Mouse (Mus musculus) limb, embryonic 11.5 days (tissue): ENCODE results near the gene Usp5. TPM values are rescaled to one million over a fixed set of nuclear protein-coding genes. Genes with fewer than 3 reads are reported as not detected.

Experiments
- ATAC-seq: fragments of 200-750 bp; cut with Nextera tagmentation; 2 replicates; pipeline ENCODE4 v1.8.0; 2017; ENCODE audit warnings: low read depth; ENCODE audit not compliant: insufficient number of reproducible peaks, low FRiP score, low TSS enrichment
- DNase-seq: peaks from one replicate; pipeline ENCODE4 v3.0.0-alpha.2; 2015; ENCODE audit warnings: low spot score
- H3K27ac ChIP-seq: fragments of 300-500 bp; sonication (generic); replicated peaks from 2 replicates; pipeline ENCODE4 v1.5.1; 2014; ENCODE audit warnings: low read depth, mild to moderate bottlenecking, low read length
- H3K27me3 ChIP-seq: fragments of 300-500 bp; sonication (generic); 2 replicates; pipeline ENCODE4 v1.6.1; 2014; ENCODE audit warnings: mild to moderate bottlenecking, low read length, mixed read lengths; ENCODE audit not compliant: control insufficient read depth, insufficient read depth
- H3K36me3 ChIP-seq: fragments of 300-500 bp; sonication (generic); 2 replicates; pipeline ENCODE4 v1.6.1; 2014; ENCODE audit warnings: mild to moderate bottlenecking, low read length, moderate library complexity, mixed read lengths; ENCODE audit not compliant: control insufficient read depth, insufficient read depth
- H3K4me1 ChIP-seq: fragments of 300-500 bp; sonication (generic); 2 replicates; pipeline ENCODE4 v1.6.1; 2014; ENCODE audit warnings: low read length, mixed read lengths; ENCODE audit not compliant: control insufficient read depth, insufficient read depth
- H3K4me2 ChIP-seq: fragments of 300-500 bp; sonication (generic); 2 replicates; pipeline ENCODE4 v1.6.1; 2014; ENCODE audit warnings: low read depth, mild to moderate bottlenecking, moderate library complexity; ENCODE audit not compliant: severe bottlenecking
- H3K4me3 ChIP-seq: fragments of 300-500 bp; sonication (generic); 2 replicates; pipeline ENCODE4 v1.5.1; 2014; ENCODE audit warnings: low read depth, low read length
- H3K9ac ChIP-seq: fragments of 300-500 bp; sonication (generic); 2 replicates; pipeline ENCODE4 v1.6.1; 2014; ENCODE audit warnings: mild to moderate bottlenecking, low read length
- H3K9me3 ChIP-seq: fragments of 300-500 bp; sonication (generic); 2 replicates; pipeline ENCODE4 v1.6.1; 2016; ENCODE audit warnings: low read length; ENCODE audit not compliant: control insufficient read depth
- WGBS: fragments of 180-500 bp; shearing (Covaris S2); extraction: QIAGEN DNeasy Blood & Tissue Kit; methylation state at CpG from one replicate; pipeline ENCODE4 v1.1.7; 2014; 5-methylcytosine and 5-hydroxymethylcytosine counted together
- polyA plus RNA-seq: library from polyadenylated mRNA; unstranded; fragments of >200 nt; fragmentation: Nextera tagmentation; extraction: Ambion mirVana; gene quantifications from 2 replicates; pipeline ENCODE4 v1.2.1, GENCODE M21; 2014

Gene Usp5
- polyA plus RNA-seq, 1 experiment from 2014 or later, result 152 TPM

DNA sequence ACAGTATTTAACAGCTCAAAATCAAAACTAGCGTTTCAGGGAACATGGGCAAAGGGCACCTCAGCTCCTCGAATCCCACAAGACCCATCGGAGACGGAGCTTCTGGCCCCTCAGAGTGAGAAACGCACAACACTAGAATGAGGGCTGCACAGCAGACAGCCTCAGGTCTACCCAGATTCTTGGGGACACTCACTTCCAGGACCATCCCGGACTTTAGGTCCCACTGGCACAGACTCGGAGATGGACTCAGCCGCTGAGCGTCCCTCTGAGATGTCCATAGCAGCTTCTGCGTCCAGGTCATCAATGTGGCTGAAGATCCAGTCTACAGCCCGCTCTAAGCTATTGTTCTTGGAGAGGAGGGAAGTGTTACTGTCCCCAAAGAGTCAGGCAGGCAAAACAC lies 12.2 kb downstream of the Usp5 start:
- Histone ChIP-seq H3K9ac (no peak overlapping the region), H3K4me2 (no peak overlapping the region), H3K36me3 (peaks cover 43% of the 10 kb centered on the region), H3K27me3 (no peaks in the 10 kb centered on the region), H3K4me3 (no peak overlapping the region), H3K4me1 (peaks cover 11% of the 10 kb centered on the region; the same call in 1 of the 2 replicates), H3K9me3 (no peaks in the 10 kb centered on the region), H3K27ac (no peak overlapping the region)
- 98% methylated on average over 11 of the region's 11 CpGs for WGBS
- DNase-seq (no peak), ATAC-seq (no peak)

DNA sequence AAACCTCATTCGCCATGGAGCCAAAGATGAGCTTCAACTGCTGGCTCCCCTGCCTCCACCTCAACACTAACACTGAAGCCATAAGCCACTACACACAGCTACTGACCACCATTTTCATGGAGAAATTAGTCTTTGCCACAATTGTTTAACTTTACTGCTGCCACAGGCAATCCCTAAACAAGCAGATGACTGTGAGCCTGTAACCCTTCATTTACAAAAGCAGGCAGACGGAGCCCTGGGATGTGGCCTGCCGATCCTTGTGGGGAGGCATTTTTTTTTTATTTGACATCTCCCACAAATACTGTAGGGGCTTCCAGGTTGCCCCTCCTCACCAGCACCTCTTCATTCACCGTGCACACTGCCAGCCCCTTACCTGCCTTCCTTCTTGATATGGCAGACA lies 12.7 kb downstream of the Usp5 start:
- no peak for ATAC-seq
- Histone ChIP-seq H3K27me3 (no peaks in the 10 kb centered on the region), H3K4me1 (peaks cover 12% of the 10 kb centered on the region; the same call in 1 of the 2 replicates), H3K36me3 (peaks cover 44% of the 10 kb centered on the region), H3K4me3 (no peak overlapping the region), H3K4me2 (no peak overlapping the region), H3K9ac (no peak overlapping the region), H3K27ac (no peak overlapping the region), H3K9me3 (no peaks in the 10 kb centered on the region)
- DNase-seq, result no peak
- 92% methylated on average over 4 of the region's 4 CpGs for WGBS

DNA sequence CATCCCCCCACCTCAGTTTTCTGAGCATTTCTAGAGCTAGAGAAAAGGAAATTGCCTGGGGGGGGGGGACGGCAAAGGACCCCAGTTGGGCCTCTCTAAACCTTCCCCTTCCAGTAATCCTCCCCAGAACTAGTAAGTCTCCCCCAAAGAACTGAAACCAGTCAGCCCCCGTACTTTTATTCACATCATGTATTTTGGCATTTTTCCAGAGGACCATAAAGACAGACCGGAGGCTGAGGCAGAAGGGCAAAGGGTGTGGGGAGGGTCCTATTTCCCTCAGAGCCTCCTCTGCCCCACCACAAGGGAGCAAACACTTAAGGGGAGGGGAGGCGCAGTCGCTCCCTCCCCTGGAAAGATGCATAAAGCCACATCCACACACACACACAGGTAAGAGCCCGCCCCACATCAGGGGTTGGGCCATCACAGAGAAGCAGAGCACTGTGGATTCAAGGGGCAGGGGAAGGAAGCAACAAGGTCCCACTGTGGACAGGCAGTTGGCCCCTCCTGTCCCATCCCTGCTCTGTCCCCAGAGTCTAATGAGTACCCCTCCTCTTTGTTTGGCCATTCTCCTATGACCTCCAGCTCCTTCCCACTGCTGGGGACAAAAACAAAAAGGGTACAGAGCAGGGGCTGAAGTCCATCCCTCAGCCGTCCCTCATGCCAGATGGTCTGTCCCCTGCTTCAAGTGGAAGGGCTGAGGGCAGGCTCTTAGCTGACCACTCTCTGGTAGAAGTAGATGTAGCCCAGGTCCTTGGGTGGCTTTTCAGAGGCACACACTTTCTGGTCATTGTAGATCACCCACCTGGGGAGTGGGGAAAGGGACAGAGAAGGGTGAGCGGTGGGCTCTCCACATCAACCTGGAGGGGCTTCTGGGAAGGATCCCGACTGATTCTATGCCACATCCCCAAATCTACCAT lies 14.2 kb downstream of the Usp5 start:
- WGBS, result 71% methylated on average over 9 of the region's 9 CpGs
- Histone ChIP-seq H3K27me3 (no peaks in the 10 kb centered on the region), H3K9ac (no peak overlapping the region), H3K36me3 (peaks cover 38% of the 10 kb centered on the region), H3K4me2 (no peak overlapping the region; the same call in 1 of the 2 replicates), H3K4me1 (peaks cover 12% of the 10 kb centered on the region; the same call in 1 of the 2 replicates), H3K27ac (no peak overlapping the region), H3K4me3 (no peak overlapping the region), H3K9me3 (no peaks in the 10 kb centered on the region)
- DNase-seq, result no peak
- no peak for ATAC-seq

DNA sequence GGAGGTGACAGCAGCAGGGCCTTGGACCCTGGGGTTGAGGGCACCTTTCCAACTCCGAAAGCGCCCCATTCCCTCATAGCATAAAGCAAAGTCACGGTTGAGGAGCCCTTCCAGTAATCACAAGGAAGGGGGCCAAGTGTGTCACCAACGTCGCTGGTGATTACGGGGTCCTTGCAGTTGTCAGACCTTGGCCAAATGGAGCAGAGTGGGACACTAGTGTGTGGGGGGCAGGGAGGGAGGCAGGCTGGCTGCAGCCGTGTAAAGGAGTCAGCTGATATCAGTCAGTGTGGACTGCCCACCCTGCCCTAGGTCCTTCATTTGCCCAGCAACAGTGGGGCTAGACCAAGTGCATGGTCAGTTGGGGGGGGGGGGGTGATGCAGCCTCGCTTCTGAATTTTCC lies 14.8 kb downstream of the Usp5 start:
- Histone ChIP-seq H3K4me1 (peaks cover 16% of the 10 kb centered on the region; the same call in 1 of the 2 replicates), H3K4me2 (peak overlapping the region; percentile 82), H3K36me3 (peaks cover 32% of the 10 kb centered on the region), H3K27me3 (no peaks in the 10 kb centered on the region), H3K4me3 (peak overlapping the region; percentile 91), H3K27ac (no peak overlapping the region), H3K9me3 (no peaks in the 10 kb centered on the region), H3K9ac (no peak overlapping the region)
- 34% methylated on average over 8 of the region's 8 CpGs for WGBS
- DNase-seq (no peak), ATAC-seq (peak; percentile 45; the same call in 1 of the 2 replicates)

DNA sequence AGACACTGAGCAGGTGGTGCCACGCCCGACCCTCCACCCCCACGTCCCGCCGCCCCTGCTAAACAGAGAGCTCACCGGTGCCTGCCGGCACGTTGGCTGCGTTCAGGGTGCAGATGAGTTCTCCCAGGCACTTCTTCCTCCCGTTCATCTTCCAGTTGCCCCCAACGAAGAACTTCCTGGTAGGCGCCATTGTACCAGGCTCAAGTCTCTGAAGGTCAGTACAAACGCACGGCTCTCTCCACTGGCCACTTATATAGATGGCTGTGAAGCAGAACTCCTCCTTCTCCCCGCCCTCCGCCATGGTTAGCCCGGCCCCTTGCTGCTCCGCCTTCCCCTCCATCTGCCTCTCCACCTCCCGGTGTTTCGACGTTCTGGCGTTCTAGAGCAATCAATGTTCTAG lies 15.4 kb downstream of the Usp5 start, which contains the start of gene Tpi1:
TSS of gene Tpi1 (minus strand) at position 364 of the 400 bp plus-strand sequence.
- Histone ChIP-seq H3K4me2 (peak within 1 kb of the TSS; percentile 82), H3K4me1 (peaks cover 16% of the 10 kb centered on the region; the same call in 1 of the 2 replicates), H3K4me3 (peak within 1 kb of the TSS; percentile 91), H3K9me3 (no peaks in the 10 kb centered on the region), H3K27ac (peak within 1 kb of the TSS; percentile 82), H3K27me3 (no peaks in the 10 kb centered on the region), H3K36me3 (peaks cover 29% of the 10 kb centered on the region), H3K9ac (peak within 1 kb of the TSS; percentile 83)
- DNase-seq, result peak; percentile 92
- WGBS, result under 1% methylated on average over 22 of the region's 22 CpGs
- peak; percentile 84 for ATAC-seq

DNA sequence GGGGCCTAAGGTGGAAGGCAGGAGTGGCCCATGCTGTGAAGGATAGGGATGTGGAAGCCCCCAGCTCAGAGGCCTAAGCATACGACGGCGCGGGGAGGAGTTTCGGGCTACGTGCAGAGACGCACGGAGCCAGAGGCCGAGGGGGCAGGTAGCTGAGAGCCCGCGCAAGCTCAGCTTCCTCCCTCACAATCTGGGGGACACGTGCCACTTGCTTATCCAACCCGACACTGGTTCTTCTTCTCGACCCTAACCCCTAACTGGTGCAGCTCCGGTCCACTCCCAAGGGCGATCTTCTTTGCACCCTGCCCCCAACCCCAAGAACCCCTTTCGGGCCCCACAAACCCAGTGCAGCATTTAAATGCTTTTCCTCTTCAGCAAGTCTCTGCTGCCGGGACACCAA lies 15.8 kb downstream of the Usp5 start:
- DNase-seq, result peak; percentile 83
- under 1% methylated on average over 18 of the region's 18 CpGs for WGBS
- peaks cover 16% of the 10 kb centered on the region; the same call in 1 of the 2 replicates for H3K4me1 ChIP-seq

DNA sequence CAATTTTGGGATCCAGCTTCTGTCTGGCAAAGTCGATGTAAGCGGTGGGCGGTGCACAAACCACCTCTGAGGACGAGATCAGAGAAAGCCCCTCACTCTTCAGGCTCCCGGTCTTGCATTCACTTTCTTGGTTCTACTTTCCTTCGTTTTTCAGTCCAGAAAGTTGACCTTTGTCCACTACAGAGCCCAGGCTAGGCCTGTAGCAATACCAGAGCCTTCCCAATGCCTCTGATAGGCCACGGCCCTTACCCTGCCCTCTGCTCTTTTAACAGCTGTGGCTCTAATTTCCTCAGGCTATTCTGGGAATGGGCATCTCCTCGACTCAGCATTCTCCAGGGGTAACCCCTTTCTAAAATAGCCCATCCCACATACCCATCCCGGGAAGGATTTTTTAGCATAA lies 16.4 kb downstream of the Usp5 start:
- Histone ChIP-seq H3K27me3 (no peaks in the 10 kb centered on the region), H3K9me3 (no peaks in the 10 kb centered on the region), H3K36me3 (peaks cover 20% of the 10 kb centered on the region), H3K9ac (peak overlapping the region; percentile 83), H3K4me3 (peak overlapping the region; percentile 91), H3K4me2 (peak overlapping the region; percentile 82), H3K27ac (peak overlapping the region; percentile 82; the same call in 1 of the 2 replicates), H3K4me1 (peaks cover 16% of the 10 kb centered on the region; the same call in 1 of the 2 replicates)
- DNase-seq (no peak), ATAC-seq (no peak)
- 26% methylated on average over 9 of the region's 9 CpGs for WGBS

More for the DNA sequence above, 15.8 kb downstream of the Usp5 start:
- H3K9me3 ChIP-seq, result no peaks in the 10 kb centered on the region
- ATAC-seq, result peak; percentile 58; the same call in 1 of the 2 replicates
- H3K27me3 ChIP-seq, result no peaks in the 10 kb centered on the region
- H3K4me2 ChIP-seq, result peak overlapping the region; percentile 82
- H3K27ac ChIP-seq, result peak overlapping the region; percentile 82
- peaks cover 26% of the 10 kb centered on the region for H3K36me3 ChIP-seq
- peak overlapping the region; percentile 83 for H3K9ac ChIP-seq
- H3K4me3 ChIP-seq, result peak overlapping the region; percentile 91

DNA sequence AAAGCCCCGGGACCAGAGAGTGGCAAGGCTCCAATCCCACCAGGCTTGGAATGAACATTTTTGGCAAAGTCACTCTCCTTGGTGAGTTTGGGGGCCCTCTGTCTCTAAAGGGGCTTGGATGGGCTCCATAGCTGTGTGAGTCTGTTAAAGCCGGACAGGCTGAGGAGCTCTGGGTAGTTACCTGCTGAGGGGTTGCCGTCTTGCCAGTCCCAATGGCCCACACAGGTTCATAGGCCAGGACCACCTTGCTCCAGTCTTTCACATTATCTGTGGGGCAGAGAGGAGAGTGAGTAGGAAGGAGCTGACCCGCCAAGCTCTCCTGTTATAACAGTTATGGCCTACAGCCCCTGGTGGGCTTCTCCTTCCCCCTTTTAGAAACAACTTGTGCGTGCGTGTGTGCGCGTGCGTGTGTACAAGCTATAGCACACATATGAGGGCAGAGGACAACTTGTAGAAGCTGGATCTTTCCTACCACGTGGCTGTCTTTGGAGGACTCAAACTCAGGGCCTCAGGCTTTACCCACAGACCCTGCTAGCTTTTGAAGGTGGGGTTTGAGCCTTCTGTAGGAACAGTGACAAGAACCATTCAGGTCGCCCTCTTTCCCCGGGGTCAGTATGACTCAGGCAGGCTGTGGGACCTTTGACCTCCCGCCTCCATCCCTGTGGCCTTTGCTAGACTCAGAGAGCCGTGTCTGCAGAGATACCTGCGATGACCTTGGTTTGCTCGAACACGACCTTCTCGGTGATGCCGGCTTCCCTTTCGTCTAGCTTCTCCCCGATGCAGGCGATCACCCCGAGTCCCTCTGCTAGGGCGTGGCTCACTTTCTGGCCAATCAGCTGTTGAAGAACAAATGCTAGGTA lies 17.4 kb downstream of the Usp5 start:
- DNase-seq (no peak), ATAC-seq (no peak)
- Histone ChIP-seq H3K4me1 (peaks cover 16% of the 10 kb centered on the region; the same call in 1 of the 2 replicates), H3K4me3 (peak overlapping the region; percentile 91), H3K27ac (no peak overlapping the region), H3K9me3 (no peaks in the 10 kb centered on the region), H3K9ac (peak overlapping the region; percentile 22; the same call in 1 of the 2 replicates), H3K36me3 (peaks cover 11% of the 10 kb centered on the region), H3K4me2 (peak overlapping the region; percentile 82), H3K27me3 (no peaks in the 10 kb centered on the region)
- WGBS, result 85% methylated on average over 24 of the region's 24 CpGs
